Mouse (Mus musculus): ENCODE results near the gene Lrrc1.
A peak's percentile ranks its signal among the peaks of the same experiment; 100 is the strongest.

Lrrc1 gene

GRCm38 (mm10) chr9:77541556-77541955, 3.1 kb downstream of the Lrrc1 start:
- no peak for DNase-seq

GRCm38 (mm10) chr9:77539232-77539631, 5.4 kb downstream of the Lrrc1 start:
- no peak for DNase-seq

- no peak for DNase-seq
These were observed 7.3 kb downstream of the Lrrc1 start for GRCm38 (mm10) chr9:77537357-77537756.

GRCm38 (mm10) chr9:77536832-77537231, 7.8 kb downstream of the Lrrc1 start:
- no peak for DNase-seq

- no peak for DNase-seq
These were observed 8.4 kb downstream of the Lrrc1 start for GRCm38 (mm10) chr9:77536286-77536685.

- DNase-seq, result no peak
These were observed 9.5 kb downstream of the Lrrc1 start for GRCm38 (mm10) chr9:77535021-77535744.

- peak; percentile 2 for DNase-seq
These were observed 16.2 kb downstream of the Lrrc1 start for GRCm38 (mm10) chr9:77528379-77529041.

GRCm38 (mm10) chr9:77527170-77527569, 17.5 kb downstream of the Lrrc1 start:
- peak; percentile 6 for DNase-seq

GRCm38 (mm10) chr9:77526715-77527114, 18.0 kb downstream of the Lrrc1 start:
- DNase-seq, result peak; percentile 2

- DNase-seq, result no peak
These were observed 18.9 kb downstream of the Lrrc1 start for GRCm38 (mm10) chr9:77525595-77526295.

GRCm38 (mm10) chr9:77523793-77524192, 20.9 kb downstream of the Lrrc1 start:
- DNase-seq, result peak; percentile 29

GRCm38 (mm10) chr9:77522476-77522875, 22.2 kb downstream of the Lrrc1 start:
- peak; percentile 3 for DNase-seq

- no peak for DNase-seq
These were observed 25.5 kb downstream of the Lrrc1 start for GRCm38 (mm10) chr9:77519198-77519597.

- no peak for DNase-seq
These were observed 27.8 kb downstream of the Lrrc1 start for GRCm38 (mm10) chr9:77516782-77517364.

GRCm38 (mm10) chr9:77513892-77514291, 30.8 kb downstream of the Lrrc1 start:
- peak; percentile 81 for DNase-seq

GRCm38 (mm10) chr9:77512220-77512619, 32.5 kb downstream of the Lrrc1 start:
- peak; percentile 58 for DNase-seq

GRCm38 (mm10) chr9:77510574-77510973, 34.1 kb downstream of the Lrrc1 start:
- DNase-seq, result peak; percentile 4

- DNase-seq, result peak; percentile 2
These were observed 36.8 kb downstream of the Lrrc1 start for GRCm38 (mm10) chr9:77507743-77508394.

GRCm38 (mm10) chr9:77502548-77503438, 41.9 kb downstream of the Lrrc1 start:
- peak; percentile 1 for DNase-seq

GRCm38 (mm10) chr9:77502171-77502547, 42.5 kb downstream of the Lrrc1 start:
- no peak for DNase-seq

GRCm38 (mm10) chr9:77499084-77499483, 45.6 kb downstream of the Lrrc1 start:
- DNase-seq, result no peak

GRCm38 (mm10) chr9:77498406-77498805, 46.3 kb downstream of the Lrrc1 start:
- peak; percentile 1 for DNase-seq

All from thymus, postnatal 14 days (tissue).